Mouse (Mus musculus) ovary, postnatal 14 days (tissue): ENCODE data around the gene Olfr1458.

Experiments
- DNase-seq: peaks from one replicate; pipeline ENCODE4 v3.0.0; 2022; ENCODE audit warnings: low spot score

Olfr1458 gene

DNA sequence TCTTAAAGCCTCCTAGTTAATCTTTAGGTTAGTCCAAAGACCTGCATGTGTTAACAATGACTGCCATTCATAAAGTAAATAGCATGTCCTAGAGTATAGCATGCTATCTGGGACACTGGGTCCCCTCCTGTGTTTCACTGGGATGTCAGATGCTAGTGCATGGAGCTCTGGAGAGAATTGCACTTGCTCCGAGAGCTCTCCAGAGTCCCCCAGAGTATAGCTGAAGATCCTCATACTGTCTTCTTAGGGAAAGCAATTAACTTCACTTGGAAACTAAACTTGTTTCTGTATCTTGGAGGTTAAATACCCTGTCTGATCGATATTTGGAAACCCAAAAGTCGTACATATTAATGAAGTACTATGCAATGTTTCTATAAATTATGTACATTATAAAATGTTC is at the start of gene Olfr1458:
TSS of gene Olfr1458 (minus strand) at position 101 of the 400 bp plus-strand sequence.
- no peak for DNase-seq

DNA sequence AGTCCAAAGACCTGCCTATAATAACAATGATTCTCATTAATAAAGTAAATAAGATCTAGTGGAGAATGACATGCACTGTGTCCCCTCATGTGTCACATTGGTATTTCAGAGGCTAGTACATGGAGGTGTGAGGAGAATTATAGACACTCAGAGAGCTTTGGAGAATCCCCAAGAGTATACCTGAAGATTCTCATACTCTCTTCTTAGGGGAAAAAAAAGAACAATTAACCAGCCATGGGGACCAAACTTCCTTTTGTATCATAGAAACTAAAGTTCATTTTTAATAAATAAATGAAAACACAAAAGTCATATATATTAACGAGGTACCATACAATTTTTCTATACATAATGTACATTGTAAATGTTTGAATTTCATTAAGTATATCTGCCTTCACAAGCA is 42.9 kb upstream of the Olfr1458 start, which contains the start of gene Olfr1459:
TSS of gene Olfr1459 (minus strand) at position 101 of the 400 bp plus-strand sequence.
- DNase-seq: no peak

DNA sequence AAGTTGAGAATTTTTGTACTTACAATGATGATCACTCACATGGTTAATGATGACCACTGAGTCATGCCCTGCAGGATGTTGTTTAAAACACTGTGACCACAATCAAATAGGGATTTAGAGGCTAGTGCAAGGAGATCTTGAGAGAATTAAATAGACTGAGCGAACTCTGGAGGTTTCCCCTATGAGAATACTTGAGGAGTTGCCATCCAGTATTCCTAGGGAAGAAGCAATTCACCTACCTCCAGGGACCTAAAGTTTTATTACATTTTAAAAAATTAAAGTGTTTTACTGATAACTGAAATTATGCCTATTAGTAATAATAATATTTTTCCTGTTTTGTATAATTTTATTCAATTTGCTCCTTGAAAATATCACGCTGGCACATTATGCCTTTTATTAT is 8.8 kb downstream of the Olfr1458 start, which contains the start of gene Olfr1457:
TSS of gene Olfr1457 (minus strand) at position 101 of the 400 bp plus-strand sequence.
- DNase-seq: no peak

DNA sequence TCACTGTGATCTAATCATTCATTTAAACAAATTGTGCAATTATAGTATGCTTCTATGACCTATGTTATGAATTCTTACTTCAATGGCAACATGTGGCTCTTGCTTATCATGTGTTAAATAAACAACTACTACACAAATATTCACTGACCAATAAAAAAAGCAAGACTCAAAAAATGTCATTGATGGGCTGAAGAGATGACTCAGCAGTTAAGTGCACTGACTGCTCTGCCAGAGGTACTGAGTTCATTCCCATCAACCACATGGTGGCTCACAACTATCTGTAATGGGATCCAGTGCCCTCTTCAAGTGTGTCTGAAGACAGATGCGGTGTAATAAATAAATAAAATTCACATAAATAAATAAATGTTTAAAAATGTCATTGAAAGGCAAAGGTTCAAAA is 12.7 kb downstream of the Olfr1458 start:
- no peak for DNase-seq

DNA sequence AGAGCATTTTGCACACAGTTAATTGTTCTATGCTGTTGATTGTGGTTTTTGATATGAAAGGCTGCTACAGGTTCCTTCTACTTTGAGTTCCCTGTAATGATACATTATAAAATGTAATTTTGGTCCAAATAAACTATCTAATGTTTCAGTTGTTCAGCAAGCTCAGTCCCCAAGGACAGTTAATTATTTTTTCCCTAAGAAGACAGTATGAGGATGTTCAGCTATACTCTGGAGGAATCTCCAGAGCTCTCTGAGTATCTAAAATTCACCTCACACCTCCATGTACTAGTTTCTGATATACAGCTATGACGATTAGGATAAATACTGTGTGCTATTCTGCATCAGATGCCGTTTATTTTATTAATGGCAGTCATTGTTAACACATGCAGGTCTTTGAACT is 46.3 kb downstream of the Olfr1458 start, which contains the start of gene Olfr1454:
TSS of gene Olfr1454 (plus strand) at position 301 of the 400 bp plus-strand sequence.
- DNase-seq: no peak
